Mouse (Mus musculus): Measurements from ENCODE around the gene Ptges.

DNA sequence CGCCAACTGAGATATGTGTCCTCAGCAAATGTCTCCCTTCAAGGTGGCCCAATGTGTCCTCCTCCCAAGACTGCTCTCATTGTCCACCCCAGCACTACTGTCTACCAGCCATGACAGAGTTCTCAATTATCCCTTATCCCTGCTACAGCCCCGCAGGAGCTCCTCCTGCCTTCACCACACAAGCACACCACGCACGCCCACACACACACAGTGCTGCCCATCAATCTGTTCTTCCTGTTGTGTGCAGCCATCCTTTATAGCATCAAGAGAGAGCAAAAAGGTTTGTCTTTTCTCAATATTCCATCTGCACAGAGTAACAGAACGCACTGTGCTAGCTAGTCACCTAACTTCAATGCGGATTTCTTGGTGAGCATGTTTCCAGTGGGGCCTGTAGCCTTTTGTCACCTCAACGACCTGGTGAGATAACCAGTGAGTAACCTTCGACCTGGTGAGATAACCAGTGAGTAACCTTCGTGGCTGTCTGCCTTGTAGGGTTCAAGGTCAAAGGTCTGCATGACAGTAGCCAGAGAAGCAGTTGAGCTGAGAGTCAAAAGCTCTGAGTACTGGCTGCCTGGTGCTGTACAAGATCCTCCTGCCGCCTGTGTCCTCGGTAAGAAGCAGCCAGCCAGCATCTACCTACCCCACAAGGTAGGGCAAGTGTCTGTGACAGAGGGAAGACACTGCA, 33.0 kb upstream of the Ptges start:
- TF ChIP-seq NANOG (IDR thresholded peaks at IDR 0.05; ENCODE audit: borderline replicate concordance, low read length) (no peak), CTCF (conservative IDR thresholded peaks at IDR 0.05; ENCODE audit: low read length) (no peak)
